Mouse (Mus musculus) olfactory bulb, adult 2 months (tissue): ENCODE measurements around the gene Rplp0.

Source experiments
- CTCF ChIP-seq: fragments of 200-500 bp; IDR thresholded peaks from 2 replicates; pipeline ENCODE4 v1.5.1; 2012; ENCODE audit warnings: low read depth, mild to moderate bottlenecking, low read length, moderate library complexity; ENCODE audit not compliant: insufficient read depth
- POLR2A ChIP-seq: fragments of 200-500 bp; IDR thresholded peaks from 2 replicates; pipeline ENCODE4 v1.6.1; 2012; ENCODE audit warnings: mild to moderate bottlenecking, low read depth, low read length, moderate library complexity; ENCODE audit not compliant: insufficient read depth

DNA sequence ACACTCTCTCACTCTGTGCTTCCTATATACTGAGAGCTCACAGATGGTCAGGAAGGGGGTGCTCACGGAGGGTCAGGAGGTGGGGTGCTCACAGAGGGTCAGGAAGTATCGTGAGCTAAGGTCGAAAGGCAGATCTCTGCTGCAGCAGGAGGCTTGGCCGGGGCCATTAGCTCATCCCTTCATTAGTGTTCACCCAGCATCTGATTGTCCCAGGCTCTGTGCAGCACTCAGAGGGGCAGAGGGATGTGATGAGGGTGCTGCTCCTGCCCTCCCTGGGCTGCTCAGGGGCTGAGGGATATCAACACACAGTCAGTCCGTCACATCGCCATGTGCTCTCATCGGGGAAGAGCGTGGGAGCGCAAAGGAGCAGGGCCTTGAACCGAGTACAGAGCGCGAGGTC is 34.8 kb upstream of the Rplp0 start:
- TF ChIP-seq CTCF: no peak
- no peak for TF ChIP-seq POLR2A
